Mouse (Mus musculus) neural tube, embryonic 11.5 days (tissue): ENCODE measurements around the gene Gm8265. TPM values are rescaled to one million over a fixed set of nuclear protein-coding genes. Genes with fewer than 3 reads are reported as not detected.
"Not testable (repeated sequence)": the region's sequence is repeated elsewhere in the genome, so short reads cannot be mapped to it uniquely, and the experiment has no call there.

Source experiments
- ATAC-seq: fragments of 200-750 bp; cut with Nextera tagmentation; 2 replicates; pipeline ENCODE4 v1.8.0; 2017; ENCODE audit warnings: moderate number of reproducible peaks, mild to moderate bottlenecking, moderate TSS enrichment, moderate library complexity; ENCODE audit not compliant: insufficient read depth, low FRiP score, low TSS enrichment
- DNase-seq: peaks from one replicate; pipeline ENCODE4 v3.0.0-alpha.2; 2015; ENCODE audit warnings: low spot score
- H3K27ac ChIP-seq: fragments of 300-500 bp; sonication (generic); 2 replicates; pipeline ENCODE4 v1.5.1; 2014; ENCODE audit warnings: low read depth, mild to moderate bottlenecking, low read length
- H3K27me3 ChIP-seq: fragments of 300-500 bp; sonication (generic); 2 replicates; pipeline ENCODE4 v1.6.1; 2014; ENCODE audit warnings: mild to moderate bottlenecking, low read length, mixed read lengths; ENCODE audit not compliant: control insufficient read depth, insufficient read depth
- H3K36me3 ChIP-seq: fragments of 300-500 bp; sonication (generic); 2 replicates; pipeline ENCODE4 v1.6.1; 2014; ENCODE audit warnings: mild to moderate bottlenecking, low read length, moderate library complexity, mixed read lengths; ENCODE audit not compliant: control insufficient read depth, insufficient read depth
- H3K4me1 ChIP-seq: fragments of 300-500 bp; sonication (generic); 2 replicates; pipeline ENCODE4 v1.6.1; 2014; ENCODE audit warnings: low read length, mixed read lengths; ENCODE audit not compliant: control insufficient read depth, insufficient read depth
- H3K4me2 ChIP-seq: fragments of 300-500 bp; sonication (generic); 2 replicates; pipeline ENCODE4 v1.6.1; 2014; ENCODE audit warnings: low read depth, mild to moderate bottlenecking, moderate library complexity
- H3K4me3 ChIP-seq: fragments of 300-500 bp; sonication (generic); 2 replicates; pipeline ENCODE4 v1.5.1; 2014; ENCODE audit warnings: low read depth, low read length
- H3K9ac ChIP-seq: fragments of 300-500 bp; sonication (generic); 2 replicates; pipeline ENCODE4 v1.6.1; 2014; ENCODE audit warnings: mild to moderate bottlenecking, low read length
- H3K9me3 ChIP-seq: fragments of 300-500 bp; sonication (generic); 2 replicates; pipeline ENCODE4 v1.6.1; 2016; ENCODE audit warnings: low read length; ENCODE audit not compliant: control insufficient read depth
- WGBS: fragments of 180-500 bp; shearing (Covaris S2); extraction: QIAGEN DNeasy Blood & Tissue Kit; methylation state at CpG from one replicate; pipeline ENCODE4 v1.1.7; 2014; 5-methylcytosine and 5-hydroxymethylcytosine counted together
- polyA plus RNA-seq: library from polyadenylated mRNA; unstranded; fragments of >200 nt; fragmentation: Nextera tagmentation; extraction: Ambion mirVana; gene quantifications from 2 replicates; pipeline ENCODE4 v1.2.1, GENCODE M21; 2014

Gm8265 gene
- not detected in 2 replicates for polyA plus RNA-seq

GRCm38 (mm10) chr14:5632928-5633327 lies at the start of gene Gm8265:
Gene Gm8265 (minus strand): TSS chr14:5633028.
- H3K9ac ChIP-seq, H3K9me3 ChIP-seq, H3K4me3 ChIP-seq, ATAC-seq, H3K4me1 ChIP-seq, H3K27ac ChIP-seq, DNase-seq, H3K27me3 ChIP-seq, H3K36me3 ChIP-seq, H3K4me2 ChIP-seq: not testable (repeated sequence)
- no CpG with 5 or more reads among the region's 1 CpGs for WGBS

Other genes starting within 250 kb of the Gm8265 start
- 0.90 TPM in 1 of 2 replicates, not detected in the other for gene Gm3500, start 244.0 kb downstream of the Gm8265 start, polyA plus RNA-seq
- 1.0 and 1.2 TPM in 2 replicates for gene Gm3194, start 177.6 kb downstream of the Gm8265 start, polyA plus RNA-seq
- not detected in 2 replicates for gene Gm8246, start 155.2 kb downstream of the Gm8265 start, polyA plus RNA-seq
- gene Gm3187, start 148.8 kb downstream of the Gm8265 start, polyA plus RNA-seq: not detected in 2 replicates
- gene Gm3488, start 131.4 kb downstream of the Gm8265 start, polyA plus RNA-seq: 2.5 and 2.7 TPM in 2 replicates
- not detected in 2 replicates for gene Gm3532, start 94.5 kb downstream of the Gm8265 start, polyA plus RNA-seq
- gene Gm9603, start 54.4 kb upstream of the Gm8265 start, polyA plus RNA-seq: not detected in 2 replicates
- gene Gm3373, start 108.5 kb upstream of the Gm8265 start, polyA plus RNA-seq: not detected in 2 replicates
- gene Gm3383, start 175.0 kb upstream of the Gm8265 start, polyA plus RNA-seq: 1.4 TPM in 2 replicates
- not detected in 2 replicates for gene Gm3424, start 197.3 kb upstream of the Gm8265 start, polyA plus RNA-seq
- gene Gm8237, start 247.4 kb upstream of the Gm8265 start, polyA plus RNA-seq: 0.43 and 0.45 TPM in 2 replicates